Mouse (Mus musculus): ENCODE data around the gene Bean1.

DNA sequence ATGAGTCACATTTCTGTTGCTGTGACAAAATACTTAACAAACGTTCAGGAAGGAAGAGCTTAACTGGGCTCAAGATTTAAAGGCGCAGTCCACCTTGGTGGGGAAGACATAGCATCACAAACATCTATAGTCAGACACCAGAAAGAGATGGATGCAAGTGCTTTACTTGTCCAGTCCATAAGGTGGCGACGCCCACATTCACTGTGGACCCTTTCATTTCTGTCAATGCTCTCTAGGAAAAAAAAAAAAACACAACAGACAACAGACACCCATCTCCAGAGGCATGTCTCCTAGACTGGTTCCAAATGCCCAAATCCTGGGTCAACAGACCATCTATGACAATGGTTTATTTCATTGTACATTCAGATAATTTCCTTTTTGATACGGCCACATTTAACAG is 45.7 kb upstream of the Bean1 start:
- TF ChIP-seq CTCF (IDR thresholded peaks at IDR 0.05) (no peak), EP300 (IDR thresholded peaks at IDR 0.05) (no peak)

Data from lung, postnatal 0 days (tissue).